Mouse (Mus musculus) testis, adult 2 months (tissue): ENCODE data around the gene 1700016H13Rik.

Experiments
- CTCF ChIP-seq: fragments of 200-500 bp; IDR thresholded peaks from 2 replicates; pipeline ENCODE4 v1.5.1; 2012; ENCODE audit warnings: low read depth, mild to moderate bottlenecking, inconsistent platforms, low read length, moderate library complexity; ENCODE audit not compliant: control insufficient read depth, insufficient read depth, insufficient replicate concordance
- POLR2A ChIP-seq: fragments of 200-500 bp; IDR thresholded peaks from 2 replicates; pipeline ENCODE4 v1.6.1; 2012; ENCODE audit warnings: low read depth, mild to moderate bottlenecking, inconsistent platforms, low read length, moderate library complexity; ENCODE audit not compliant: control insufficient read depth

DNA sequence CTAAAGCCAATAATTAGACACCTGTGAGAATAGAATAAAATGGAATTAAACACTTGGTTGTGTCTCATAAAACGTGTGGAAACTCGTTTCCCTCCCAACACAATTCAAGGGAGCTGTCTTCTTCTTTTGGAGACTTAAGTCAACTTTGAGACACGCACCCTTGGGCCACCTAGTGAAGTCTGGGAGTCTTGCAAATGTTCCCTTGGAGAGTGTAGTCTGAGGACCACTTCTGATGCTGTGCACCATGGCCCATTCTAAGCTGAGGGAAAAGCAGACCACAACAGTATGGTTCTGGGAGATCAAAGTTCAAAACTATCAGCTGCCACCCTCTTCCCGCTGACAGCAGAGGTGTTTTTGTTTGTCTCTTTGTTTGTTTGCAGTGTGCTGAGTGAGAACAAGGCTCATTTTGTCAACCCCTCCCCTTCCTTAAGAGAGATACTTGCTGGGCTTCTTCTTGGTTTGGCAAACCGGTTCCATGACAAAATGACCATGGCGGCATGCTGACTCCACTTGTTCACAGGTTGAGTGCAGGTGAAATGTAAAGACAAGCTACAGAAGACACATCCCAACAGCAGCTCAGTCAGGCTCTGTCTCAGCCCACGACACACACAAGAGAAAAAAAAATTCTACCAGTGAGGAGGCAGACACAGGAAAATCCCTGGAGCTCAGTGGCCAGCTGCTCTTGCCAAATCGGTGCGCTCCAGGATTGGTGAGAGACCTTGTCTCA, 25.8 kb downstream of the 1700016H13Rik start:
- no peak for TF ChIP-seq POLR2A
- no peak for TF ChIP-seq CTCF
